Mouse (Mus musculus): ENCODE measurements around the gene Pkn3. TPM values are rescaled to one million over a fixed set of nuclear protein-coding genes. Genes with fewer than 3 reads are reported as not detected.
A peak's percentile ranks its signal among the peaks of the same experiment; 100 is the strongest.

Pkn3 gene
- polyA plus RNA-seq, 2 experiments: 2.0 to 3.5 TPM

- peak within 1 kb of the TSS; percentile 64 to 70 for H3K4me3 ChIP-seq (ENCODE audit: insufficient read depth in 1 of 2, low read depth in 2 of 2, low read length in 2 of 2)
- TF ChIP-seq EP300 (IDR thresholded peaks at IDR 0.05; ENCODE audit: low read depth) (no peak), CTCF (IDR thresholded peaks at IDR 0.05; ENCODE audit: low read depth) (no peak)
- WGBS (ENCODE audit: insufficient replicate concordance): under 1% methylated on average over 51 of the region's 51 CpGs
These were observed 16.2 kb downstream of the Pkn3 start, which contains the start of gene Zdhhc12 for GRCm38 (mm10) chr2:30093471-30094207. Gene Zdhhc12 (minus strand): TSS chr2:30093648.

GRCm38 (mm10) chr2:30094208-30094588 is 16.7 kb downstream of the Pkn3 start:
- Histone ChIP-seq H3K9me3 (ENCODE audit: control insufficient read depth, low read length) (no peaks in the 10 kb centered on the region), H3K27ac (peak overlapping the region; percentile 51), H3K4me3 (ENCODE audit: insufficient read depth in 1 of 2, low read depth in 2 of 2, low read length in 2 of 2) (peak overlapping the region; percentile 64 to 70), H3K36me3 (replicated peaks; ENCODE audit: control insufficient read depth, insufficient read depth, low read depth) (peaks cover 2% of the 10 kb centered on the region; the same call in 1 of the 2 replicates), H3K4me2 (ENCODE audit: low read depth) (peak overlapping the region; percentile 94), H3K9ac (replicated peaks) (peak overlapping the region; percentile 63), H3K4me1 (replicated peaks; ENCODE audit: control insufficient read depth in 2 of 2, insufficient read depth in 2 of 2, low read length in 1 of 2) (peaks cover 2 to 16% of the 10 kb centered on the region in 2 experiments; a peak in 3 of 4 replicates), H3K27me3 (ENCODE audit: control insufficient read depth, insufficient read depth, low read length) (no peaks in the 10 kb centered on the region)
- under 1% methylated on average over 13 of the region's 13 CpGs for WGBS (ENCODE audit: insufficient replicate concordance)
- ATAC-seq (ENCODE audit: insufficient read depth): no peak
- TF ChIP-seq EP300 (IDR thresholded peaks at IDR 0.05; ENCODE audit: low read depth): no peak
- TF ChIP-seq CTCF (IDR thresholded peaks at IDR 0.05; ENCODE audit: low read depth): no peak
- DNase-seq (ENCODE audit: low read depth in 3 of 3, low spot score in 3 of 3): no peak

More at GRCm38 (mm10) chr2:30093471-30094207, 16.2 kb downstream of the Pkn3 start, which contains the start of gene Zdhhc12:
- ATAC-seq (ENCODE audit: insufficient read depth): peak; percentile 99
- Histone ChIP-seq H3K27me3 (ENCODE audit: control insufficient read depth, insufficient read depth, low read length) (no peaks in the 10 kb centered on the region), H3K27ac (peak within 1 kb of the TSS; percentile 51), H3K9me3 (ENCODE audit: control insufficient read depth, low read length) (no peaks in the 10 kb centered on the region), H3K4me1 (replicated peaks; ENCODE audit: control insufficient read depth in 2 of 2, insufficient read depth in 2 of 2, low read length in 1 of 2) (peaks cover 2 to 16% of the 10 kb centered on the region in 2 experiments; a peak in 2 of 4 replicates), H3K9ac (replicated peaks) (peak within 1 kb of the TSS; percentile 63), H3K4me2 (ENCODE audit: low read depth) (peak within 1 kb of the TSS; percentile 94), H3K36me3 (replicated peaks; ENCODE audit: control insufficient read depth, insufficient read depth, low read depth) (peaks cover 2% of the 10 kb centered on the region; the same call in 1 of the 2 replicates)
- DNase-seq (ENCODE audit: low read depth in 3 of 3, low spot score in 3 of 3): peak; percentile 95 to 97 (median 96)

GRCm38 (mm10) chr2:30095882-30096527 is 18.5 kb downstream of the Pkn3 start:
- Histone ChIP-seq H3K9me3 (ENCODE audit: control insufficient read depth, low read length) (no peaks in the 10 kb centered on the region), H3K4me1 (replicated peaks; ENCODE audit: control insufficient read depth in 2 of 2, insufficient read depth in 2 of 2, low read length in 1 of 2) (peaks cover 7 to 22% of the 10 kb centered on the region in 2 experiments; a peak in 3 of 4 replicates), H3K4me2 (ENCODE audit: low read depth) (no peak overlapping the region), H3K36me3 (replicated peaks; ENCODE audit: control insufficient read depth, insufficient read depth, low read depth) (peaks cover 2% of the 10 kb centered on the region; the same call in 1 of the 2 replicates), H3K27me3 (ENCODE audit: control insufficient read depth, insufficient read depth, low read length) (no peaks in the 10 kb centered on the region), H3K9ac (replicated peaks) (no peak overlapping the region), H3K4me3 (ENCODE audit: insufficient read depth in 1 of 2, low read depth in 2 of 2, low read length in 2 of 2) (no peak overlapping the region), H3K27ac (no peak overlapping the region)
- ATAC-seq (ENCODE audit: insufficient read depth) (no peak), DNase-seq (ENCODE audit: low read depth in 3 of 3, low spot score in 3 of 3) (peak in 1 of 3 experiments; percentile 40)
- TF ChIP-seq CTCF (IDR thresholded peaks at IDR 0.05; ENCODE audit: low read depth): peak; percentile 80
- no peak for TF ChIP-seq EP300 (IDR thresholded peaks at IDR 0.05; ENCODE audit: low read depth)
- WGBS (ENCODE audit: insufficient replicate concordance): 49% methylated on average over 2 of the region's 2 CpGs

GRCm38 (mm10) chr2:30100214-30100613 is 22.7 kb downstream of the Pkn3 start:
- no peak for TF ChIP-seq EP300 (IDR thresholded peaks at IDR 0.05; ENCODE audit: low read depth)
- peak; percentile 38; the same call in 1 of the 2 replicates for TF ChIP-seq CTCF (IDR thresholded peaks at IDR 0.05; ENCODE audit: low read depth)
- ATAC-seq (ENCODE audit: insufficient read depth) (no peak), DNase-seq (ENCODE audit: low read depth in 3 of 3, low spot score in 3 of 3) (no peak)
- 63% methylated on average over 4 of the region's 4 CpGs for WGBS (ENCODE audit: insufficient replicate concordance)
- Histone ChIP-seq H3K9me3 (ENCODE audit: control insufficient read depth, low read length) (no peaks in the 10 kb centered on the region), H3K9ac (replicated peaks) (no peak overlapping the region), H3K27ac (no peak overlapping the region), H3K27me3 (ENCODE audit: control insufficient read depth, insufficient read depth, low read length) (no peaks in the 10 kb centered on the region), H3K4me3 (ENCODE audit: insufficient read depth in 1 of 2, low read depth in 2 of 2, low read length in 2 of 2) (no peak overlapping the region), H3K36me3 (replicated peaks; ENCODE audit: control insufficient read depth, insufficient read depth, low read depth) (no peaks in the 10 kb centered on the region), H3K4me2 (ENCODE audit: low read depth) (no peak overlapping the region), H3K4me1 (replicated peaks; ENCODE audit: control insufficient read depth in 2 of 2, insufficient read depth in 2 of 2, low read length in 1 of 2) (peaks cover 5 to 8% of the 10 kb centered on the region in 2 experiments; a peak in 3 of 4 replicates)

GRCm38 (mm10) chr2:30106364-30106763 is 28.9 kb downstream of the Pkn3 start:
- H3K4me2 ChIP-seq (ENCODE audit: low read depth): no peak overlapping the region
- peak in 2 of 3 experiments; percentile 41 to 43 for DNase-seq (ENCODE audit: low read depth in 3 of 3, low spot score in 3 of 3)
- TF ChIP-seq CTCF (IDR thresholded peaks at IDR 0.05; ENCODE audit: low read depth): peak; percentile 91
- no peak for TF ChIP-seq EP300 (IDR thresholded peaks at IDR 0.05; ENCODE audit: low read depth)
- H3K36me3 ChIP-seq (replicated peaks; ENCODE audit: control insufficient read depth, insufficient read depth, low read depth): peaks cover 9% of the 10 kb centered on the region
- no peaks in the 10 kb centered on the region for H3K27me3 ChIP-seq (ENCODE audit: control insufficient read depth, insufficient read depth, low read length)
- H3K4me1 ChIP-seq (replicated peaks; ENCODE audit: control insufficient read depth in 2 of 2, insufficient read depth in 2 of 2, low read length in 1 of 2): peaks cover under 1 to 5% of the 10 kb centered on the region in 2 experiments; a peak in 3 of 4 replicates
- no peak; the same call in 1 of the 2 replicates for ATAC-seq (ENCODE audit: insufficient read depth)
- H3K9me3 ChIP-seq (ENCODE audit: control insufficient read depth, low read length): no peaks in the 10 kb centered on the region
- H3K27ac ChIP-seq: no peak overlapping the region
- H3K4me3 ChIP-seq (ENCODE audit: insufficient read depth in 1 of 2, low read depth in 2 of 2, low read length in 2 of 2): no peak overlapping the region
- H3K9ac ChIP-seq (replicated peaks): no peak overlapping the region

Measured in liver, embryonic 14.5 days (tissue).